Mouse (Mus musculus): Measurements from ENCODE around the gene Vcp.
A peak's percentile ranks its signal among the peaks of the same experiment; 100 is the strongest.

The Vcp gene

DNA sequence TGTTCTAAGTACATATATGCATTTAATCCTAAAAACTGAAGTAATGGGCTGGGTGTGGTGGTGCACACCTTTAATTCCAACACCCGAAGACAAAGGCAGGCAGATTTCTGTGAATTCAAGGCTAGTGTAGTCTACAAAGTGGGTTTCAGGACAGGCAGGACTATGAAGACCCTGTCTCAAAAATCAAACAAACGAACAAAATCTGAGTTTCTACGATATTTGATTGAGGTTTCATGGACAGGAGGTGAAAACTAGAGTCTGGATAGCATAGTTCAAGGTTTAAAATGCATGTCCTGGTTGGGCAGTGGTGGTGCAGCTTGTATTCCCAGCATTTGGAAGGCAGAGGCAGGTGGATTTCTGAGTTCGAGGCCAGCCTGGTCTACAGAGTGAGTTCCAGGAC lies 31.0 kb downstream of the Vcp start, which contains the start of gene 1700022I11Rik:
1700022I11Rik (plus strand) TSS at position 301 of the 400 bp plus-strand sequence.
- DNase-seq (ENCODE audit: low spot score) = no peak

DNA sequence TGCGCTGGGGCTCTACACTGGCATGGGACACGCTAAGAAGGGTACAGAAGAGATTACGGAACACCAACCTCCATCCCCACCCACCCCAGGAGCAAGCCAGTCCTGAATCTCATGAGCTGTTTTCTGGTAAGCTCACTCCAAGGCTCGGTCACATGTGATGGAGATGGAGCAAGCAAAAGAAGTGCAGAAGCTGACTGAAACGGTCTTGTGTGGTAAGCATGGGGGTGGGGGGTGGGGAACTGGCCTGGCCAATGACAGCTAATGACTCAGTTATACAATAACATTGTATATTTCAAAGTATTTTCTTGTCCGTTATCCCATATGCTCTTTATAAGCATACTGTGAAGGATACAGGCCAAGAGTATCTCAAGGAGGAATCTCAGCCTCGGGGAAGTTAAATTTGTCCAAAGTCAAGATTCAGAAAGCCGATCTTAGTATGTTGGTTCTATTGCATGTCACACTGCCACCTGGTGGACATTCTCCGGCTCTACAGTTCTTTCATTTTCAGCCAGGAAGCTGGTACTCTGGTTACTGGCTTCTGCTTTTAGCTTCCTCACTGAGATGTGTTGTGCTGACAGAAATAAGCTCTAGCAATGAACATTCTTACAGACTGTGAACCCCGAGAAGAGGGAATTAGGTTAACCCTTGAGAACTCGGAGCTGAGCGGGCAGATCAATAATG lies 35.1 kb downstream of the Vcp start:
- DNase-seq (ENCODE audit: low spot score) = peak; percentile 37

- DNase-seq (ENCODE audit: low spot score) = no peak
Measured at GRCm38 (mm10) chr4:42963480-42963879, 36.8 kb downstream of the Vcp start.

GRCm38 (mm10) chr4:42961592-42961991 lies 38.7 kb downstream of the Vcp start:
- DNase-seq (ENCODE audit: low spot score) = peak; percentile 43

GRCm38 (mm10) chr4:42959382-42959781 lies 40.9 kb downstream of the Vcp start:
- no peak for DNase-seq (ENCODE audit: low spot score)

DNA sequence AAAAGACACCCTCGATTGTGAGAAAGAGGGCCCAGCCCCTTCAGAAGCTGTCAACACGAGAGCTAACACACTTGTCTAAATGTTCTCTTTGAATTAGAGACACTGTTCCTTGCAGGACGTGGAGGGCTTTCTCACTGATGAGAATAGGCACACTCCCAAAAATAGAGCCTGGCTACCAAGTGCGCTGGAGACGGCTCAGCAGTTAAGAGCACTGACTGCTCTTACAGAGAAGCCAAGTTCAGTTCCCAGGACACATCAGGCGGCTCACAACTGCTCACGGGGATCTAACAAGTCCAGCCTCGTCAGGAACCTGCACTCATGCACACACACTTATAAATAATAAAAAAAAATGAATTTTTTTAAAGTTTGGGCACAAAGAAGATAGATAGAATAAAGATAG lies 41.4 kb downstream of the Vcp start:
- DNase-seq (ENCODE audit: low spot score) = no peak

GRCm38 (mm10) chr4:42957979-42958378 lies 42.3 kb downstream of the Vcp start:
- no peak for DNase-seq (ENCODE audit: low spot score)

DNA sequence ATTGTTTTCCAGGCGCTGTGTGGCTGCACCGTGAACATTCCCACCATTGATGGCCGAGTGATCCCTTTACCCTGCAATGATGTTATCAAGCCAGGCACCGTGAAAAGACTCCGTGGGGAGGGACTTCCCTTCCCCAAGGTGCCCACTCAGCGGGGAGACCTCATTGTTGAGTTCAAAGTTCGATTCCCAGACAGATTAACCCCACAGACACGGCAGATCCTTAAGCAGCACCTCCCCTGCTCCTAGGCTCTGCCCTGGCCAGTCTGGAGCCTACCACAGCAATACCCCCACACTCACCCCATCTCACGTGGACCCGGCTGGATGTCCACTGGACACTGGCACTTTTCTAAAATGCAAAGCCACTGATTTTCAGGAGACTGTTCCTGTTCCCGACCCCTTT lies 43.0 kb downstream of the Vcp start:
- no peak for DNase-seq (ENCODE audit: low spot score)

DNA sequence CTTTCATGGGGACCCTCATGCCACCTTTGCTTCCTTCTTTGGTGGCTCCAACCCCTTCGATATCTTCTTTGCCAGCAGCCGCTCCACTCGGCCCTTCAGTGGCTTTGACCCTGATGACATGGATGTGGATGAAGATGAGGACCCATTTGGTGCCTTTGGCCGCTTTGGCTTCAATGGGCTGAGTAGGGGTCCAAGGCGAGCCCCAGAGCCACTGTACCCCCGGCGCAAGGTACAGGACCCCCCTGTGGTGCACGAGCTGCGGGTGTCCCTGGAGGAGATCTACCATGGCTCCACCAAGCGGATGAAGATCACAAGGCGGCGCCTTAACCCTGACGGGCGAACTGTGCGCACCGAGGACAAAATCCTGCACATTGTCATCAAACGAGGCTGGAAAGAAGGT lies 43.7 kb downstream of the Vcp start:
- no peak for DNase-seq (ENCODE audit: low spot score)

- no peak for DNase-seq (ENCODE audit: low spot score)
Measured at GRCm38 (mm10) chr4:42955200-42955599, 45.1 kb downstream of the Vcp start.

DNA sequence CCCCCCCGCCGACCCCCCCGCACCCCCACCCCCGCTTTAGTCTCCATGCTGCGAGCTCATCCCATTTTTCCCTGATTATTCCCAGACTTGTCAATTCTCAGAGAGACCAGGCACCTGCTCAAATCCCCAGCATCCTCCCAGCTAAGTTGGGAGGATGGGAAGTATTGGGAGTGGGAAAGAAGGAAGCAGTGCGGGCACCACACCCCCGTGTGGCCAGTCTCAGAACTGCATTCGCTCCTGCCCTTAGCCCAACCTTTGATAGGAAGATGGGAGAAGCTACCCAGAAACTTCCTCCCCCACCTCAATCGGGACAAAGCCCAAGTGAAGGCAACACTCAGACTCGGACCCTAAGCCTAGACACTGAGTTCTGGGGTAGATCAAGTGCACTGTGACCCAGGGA lies 46.0 kb downstream of the Vcp start:
- no peak for DNase-seq (ENCODE audit: low spot score)

DNA sequence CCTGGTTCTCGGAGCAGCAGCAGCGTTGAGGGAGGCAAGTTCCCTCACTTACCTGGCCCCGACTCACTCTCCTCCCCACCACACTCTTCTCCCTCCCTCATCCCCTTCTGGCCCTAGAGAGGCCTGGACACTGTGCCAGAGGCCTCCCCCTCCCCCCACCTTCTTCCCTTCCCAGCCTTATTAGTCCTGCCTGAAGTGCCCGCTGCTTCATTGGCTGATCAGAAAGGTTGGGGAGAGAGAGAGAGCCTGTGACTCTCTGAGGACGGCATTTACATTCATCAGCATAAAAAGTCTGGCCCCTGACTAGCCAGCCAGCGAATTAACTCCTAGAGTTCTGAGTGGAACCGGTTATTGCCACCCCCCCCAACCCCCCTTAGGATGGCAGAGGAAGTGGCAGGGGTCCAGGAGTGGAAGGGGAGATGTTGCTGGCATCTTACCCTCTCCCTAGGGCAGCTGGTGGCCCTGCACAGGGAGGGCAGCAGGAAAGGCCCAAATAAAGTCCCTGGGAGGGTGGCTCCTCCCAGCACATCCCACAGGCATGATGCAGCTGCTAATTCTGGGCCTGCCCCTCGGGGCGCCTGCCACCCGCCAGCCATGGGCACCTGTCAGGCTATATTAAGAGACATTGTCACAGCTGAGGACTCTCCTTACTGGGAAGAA lies 46.7 kb downstream of the Vcp start:
- no peak for DNase-seq (ENCODE audit: low spot score)

DNA sequence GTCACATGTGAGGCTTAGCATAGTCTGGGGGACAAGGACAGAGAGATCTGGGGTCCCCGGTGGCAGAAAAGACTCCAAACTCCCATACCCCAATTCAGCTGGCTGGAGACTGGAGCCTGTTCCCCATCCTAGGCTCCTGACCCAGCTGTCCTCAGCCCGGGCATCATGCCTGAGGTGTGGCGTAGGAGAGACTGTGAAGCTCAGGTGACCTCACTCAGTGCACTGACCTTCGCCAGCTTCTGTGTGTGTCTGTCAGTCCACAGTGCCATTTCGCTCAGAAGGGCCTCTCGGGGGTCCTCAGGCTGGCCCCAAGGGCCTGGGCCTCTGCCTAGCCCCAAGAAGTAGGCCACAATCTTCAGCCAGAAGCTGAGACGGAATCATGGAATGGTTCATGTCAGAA lies 47.7 kb downstream of the Vcp start:
- DNase-seq (ENCODE audit: low spot score) = no peak

- no peak for DNase-seq (ENCODE audit: low spot score)
Measured at GRCm38 (mm10) chr4:42951206-42952195, 48.8 kb downstream of the Vcp start.

- DNase-seq (ENCODE audit: low spot score) = peak; percentile 73
Measured at GRCm38 (mm10) chr4:42950065-42950558, 50.2 kb downstream of the Vcp start.

- DNase-seq (ENCODE audit: low spot score) = peak; percentile 84
Measured at GRCm38 (mm10) chr4:42949676-42950051, 50.6 kb downstream of the Vcp start, which contains the start of gene Dnajb5. Gene Dnajb5 (plus strand): TSS chr4:42949814.

GRCm38 (mm10) chr4:42949051-42949675 lies 51.1 kb downstream of the Vcp start:
- no peak for DNase-seq (ENCODE audit: low spot score)

- DNase-seq (ENCODE audit: low spot score) = no peak
Measured at GRCm38 (mm10) chr4:42948527-42948926, 51.8 kb downstream of the Vcp start.

DNA sequence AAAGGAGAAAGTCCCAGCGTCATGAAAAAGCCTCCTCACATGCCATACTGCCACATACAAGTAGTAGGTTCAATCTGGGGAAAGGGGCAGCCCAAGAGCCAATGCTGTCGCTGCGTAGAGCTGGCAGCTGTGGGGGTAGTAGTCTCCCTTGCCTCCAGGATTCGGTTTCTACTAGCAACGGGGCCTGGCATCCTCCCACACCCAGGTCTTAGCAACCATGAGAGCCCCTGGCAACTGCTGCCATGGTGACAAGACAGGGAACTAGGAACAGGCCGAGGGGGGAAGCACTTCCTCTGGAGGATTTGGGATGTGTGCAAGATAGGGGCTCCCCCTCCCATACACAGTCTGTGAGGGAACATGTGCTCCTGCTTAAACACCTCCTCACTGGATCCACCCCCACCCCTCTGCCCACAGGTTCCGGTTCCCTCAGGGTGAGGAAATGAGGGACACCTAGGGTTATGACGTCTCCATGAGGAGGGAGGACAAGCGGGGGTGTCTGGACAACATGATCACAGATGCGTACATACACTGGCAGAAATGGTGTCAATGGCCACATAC lies 53.5 kb downstream of the Vcp start:
- DNase-seq (ENCODE audit: low spot score) = no peak

DNA sequence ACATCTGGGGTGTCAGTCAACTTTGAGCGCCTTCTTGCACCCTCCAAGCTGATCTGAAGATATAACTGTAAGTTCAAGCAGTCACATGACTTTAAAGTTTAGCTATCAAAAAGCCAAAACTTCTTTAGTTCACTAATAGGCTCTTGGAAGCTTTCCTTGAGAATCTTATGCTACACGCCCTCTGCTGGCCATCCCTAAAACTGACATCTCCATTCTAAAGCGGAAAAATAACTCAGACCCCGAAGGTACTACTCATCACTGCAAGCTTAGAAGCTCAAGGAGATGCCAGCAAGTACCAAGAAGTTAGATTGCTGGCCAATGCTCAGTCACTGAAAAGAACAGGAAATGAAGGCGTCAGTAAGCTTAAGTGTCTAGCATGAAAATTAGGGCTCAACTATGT lies 54.4 kb downstream of the Vcp start:
- no peak for DNase-seq (ENCODE audit: low spot score)

DNA sequence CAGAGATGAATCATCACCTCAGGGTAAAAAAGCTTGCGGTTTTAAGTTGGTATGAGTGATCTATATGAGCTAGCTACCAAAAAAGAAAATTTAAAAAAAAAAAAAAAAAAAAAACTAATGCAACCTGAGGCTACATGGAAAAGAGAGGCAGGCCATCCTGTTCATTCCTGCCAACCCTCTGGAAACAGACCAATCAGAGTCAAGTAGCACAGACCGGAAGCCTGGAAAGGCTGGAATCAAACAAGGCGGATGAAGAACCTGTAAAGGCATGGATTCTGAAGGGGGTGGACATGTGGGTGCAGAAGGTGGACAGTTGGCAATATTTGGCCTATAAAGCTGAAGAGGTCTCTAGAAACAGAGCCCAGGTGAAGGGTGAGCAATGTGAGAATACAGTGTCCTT lies 54.9 kb downstream of the Vcp start:
- DNase-seq (ENCODE audit: low spot score) = no peak

GRCm38 (mm10) chr4:42945043-42945442 lies 55.3 kb downstream of the Vcp start:
- no peak for DNase-seq (ENCODE audit: low spot score)
